Mouse (Mus musculus): ENCODE measurements around the gene Snx29.

Gene Snx29

GRCm38 (mm10) chr16:11646745-11647289 is 324.1 kb downstream of the Snx29 start:
- no peak for DNase-seq

GRCm38 (mm10) chr16:11648169-11648688 is 325.5 kb downstream of the Snx29 start:
- DNase-seq: no peak

GRCm38 (mm10) chr16:11652686-11653366 is 330.1 kb downstream of the Snx29 start:
- DNase-seq: no peak

DNA sequence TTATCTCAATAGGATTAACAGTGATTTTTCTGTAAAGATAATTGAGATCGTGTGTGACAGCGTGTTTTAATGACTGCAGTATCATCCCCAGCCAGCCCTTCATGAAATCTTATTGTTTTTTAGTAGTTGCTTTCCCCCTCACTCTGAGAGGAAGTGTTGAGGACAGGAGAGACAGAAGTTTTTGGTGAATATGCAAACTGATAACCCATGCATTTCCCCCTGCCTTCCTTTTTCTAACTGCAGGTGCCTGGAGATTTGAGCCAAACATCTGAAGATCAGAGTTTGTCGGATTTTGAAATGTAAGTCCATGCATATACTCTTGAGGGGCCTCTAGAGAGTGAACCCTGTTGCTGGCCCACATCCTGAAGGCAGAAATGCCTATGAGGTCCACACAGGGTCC is 333.2 kb downstream of the Snx29 start:
- DNase-seq: no peak

DNA sequence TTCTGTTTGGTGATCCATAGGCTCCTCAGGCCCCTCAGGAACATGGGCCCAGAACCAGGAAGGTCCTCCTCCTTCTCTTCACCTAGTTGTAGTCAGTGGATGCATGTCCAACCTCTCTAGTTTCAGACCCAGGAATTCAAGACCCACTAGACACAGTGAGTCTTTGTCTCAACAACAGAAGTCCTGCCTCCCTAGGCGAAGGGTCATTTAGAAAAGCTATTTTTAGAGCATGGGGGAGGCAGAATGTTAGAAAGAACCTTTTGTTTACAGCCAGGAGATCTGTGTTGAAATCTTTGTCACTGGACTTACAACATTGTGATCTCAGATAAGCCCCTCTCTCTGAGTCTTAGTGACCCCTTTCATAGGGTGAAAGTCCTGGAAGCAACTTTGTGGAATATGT is 334.4 kb downstream of the Snx29 start:
- DNase-seq: no peak

DNA sequence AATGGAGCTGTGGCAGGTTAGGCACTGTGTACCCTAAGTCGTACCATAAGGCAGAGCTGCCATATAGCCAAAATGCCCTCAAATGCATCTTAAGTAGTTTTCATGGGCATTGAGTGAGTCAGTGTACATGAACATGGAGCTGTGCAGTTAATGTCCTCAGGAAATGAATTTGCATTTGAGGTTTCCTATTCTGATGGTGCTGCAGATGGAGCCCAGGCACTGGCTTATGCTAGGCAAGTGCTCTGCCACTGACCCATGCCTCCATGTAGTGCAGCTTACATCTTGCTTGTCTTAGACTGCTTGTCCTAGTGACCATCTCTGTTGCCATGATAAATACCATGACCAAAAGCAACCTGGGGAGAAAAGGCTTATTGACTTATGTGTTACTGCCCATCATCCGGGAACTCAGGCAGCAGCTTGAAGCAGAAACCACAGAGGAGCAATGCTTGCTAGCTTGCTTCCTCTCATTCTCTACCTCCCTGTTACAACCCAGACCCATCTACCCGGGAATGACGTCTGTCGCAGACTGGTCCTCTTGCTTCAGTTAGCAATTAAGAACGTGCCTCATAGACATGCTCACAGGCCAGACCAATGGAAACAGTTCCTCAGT is 336.5 kb downstream of the Snx29 start:
- DNase-seq: no peak

DNA sequence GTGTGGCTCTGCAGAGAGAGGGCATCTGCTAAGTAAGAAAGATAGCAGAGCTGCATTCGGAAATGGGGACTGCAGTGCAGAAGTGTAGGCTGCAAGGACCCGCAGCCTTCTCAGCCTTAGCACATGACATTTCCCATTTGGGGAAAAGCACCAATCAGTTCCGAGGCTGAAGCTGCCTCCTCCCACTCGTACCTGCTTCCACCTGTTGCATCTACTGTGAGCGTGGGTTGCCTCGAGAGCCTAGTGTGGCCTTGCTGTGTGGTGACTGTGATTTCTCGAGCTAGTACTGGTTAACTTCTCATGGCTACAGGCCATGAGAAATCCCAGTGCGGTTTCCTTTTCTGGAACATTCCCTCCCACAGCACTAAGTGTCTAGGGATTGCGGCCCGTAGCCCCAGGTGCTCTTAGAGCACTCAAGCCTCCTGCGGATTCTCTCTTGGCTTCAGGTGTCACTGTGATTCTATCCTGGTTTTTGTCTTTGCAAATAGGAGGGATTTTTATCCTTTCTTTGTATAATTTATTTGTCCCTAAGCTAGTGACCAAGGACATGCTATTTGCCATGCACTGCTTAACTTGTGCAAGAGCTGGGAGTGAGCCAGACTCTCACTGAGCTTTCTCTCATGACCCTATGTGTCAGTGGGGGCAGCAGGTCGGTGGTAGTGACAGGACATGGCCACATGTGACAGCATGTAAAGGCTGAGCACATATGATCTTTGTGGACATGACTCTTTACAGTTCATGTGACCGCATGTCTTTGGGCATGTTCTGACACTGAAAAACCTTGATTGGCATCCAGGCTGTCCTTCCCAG is 342.4 kb downstream of the Snx29 start:
- DNase-seq: peak; percentile 36

DNA sequence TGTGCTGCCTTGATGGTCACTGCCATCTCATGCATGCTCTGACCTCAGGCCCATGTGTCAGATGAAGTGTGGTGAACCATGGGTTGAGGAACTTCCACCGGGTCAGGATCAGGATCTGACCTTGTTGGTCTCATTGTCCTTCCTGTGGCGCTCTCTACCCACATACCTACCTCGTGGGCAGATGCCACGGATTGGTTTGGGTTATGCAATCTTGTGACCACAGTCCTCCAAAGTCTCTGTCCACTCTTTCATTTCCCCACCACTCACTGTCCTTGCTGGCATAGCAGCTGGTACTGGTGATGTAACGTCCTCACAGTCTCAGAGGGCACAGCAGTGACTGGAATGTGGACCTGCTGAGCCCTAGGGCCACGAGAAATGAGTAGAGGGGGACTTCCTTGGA is 343.2 kb downstream of the Snx29 start:
- no peak for DNase-seq

DNA sequence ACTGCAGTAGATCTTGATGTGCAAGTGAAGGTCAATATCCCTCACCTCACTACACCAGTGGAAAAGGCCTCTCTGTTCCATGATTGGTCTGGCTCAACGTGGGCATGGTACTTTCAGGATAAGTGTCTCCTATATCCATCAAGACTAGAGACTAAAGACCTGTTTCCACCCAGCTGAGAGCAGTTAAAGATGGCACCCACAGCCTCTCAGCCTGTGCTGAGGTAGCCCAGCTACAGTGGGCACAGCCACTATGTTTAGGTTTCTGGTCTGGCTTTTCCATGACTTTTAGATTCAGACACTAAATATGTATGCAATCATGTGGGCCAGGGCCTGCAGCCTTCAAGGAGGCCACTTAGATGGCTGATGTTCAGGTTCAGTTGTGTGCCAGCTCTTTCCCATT is 345.7 kb downstream of the Snx29 start:
- DNase-seq: no peak

- DNase-seq: no peak
Measured at GRCm38 (mm10) chr16:11668878-11669277, 346.2 kb downstream of the Snx29 start.

- no peak for DNase-seq
Measured at GRCm38 (mm10) chr16:11670251-11670970, 347.7 kb downstream of the Snx29 start.

DNA sequence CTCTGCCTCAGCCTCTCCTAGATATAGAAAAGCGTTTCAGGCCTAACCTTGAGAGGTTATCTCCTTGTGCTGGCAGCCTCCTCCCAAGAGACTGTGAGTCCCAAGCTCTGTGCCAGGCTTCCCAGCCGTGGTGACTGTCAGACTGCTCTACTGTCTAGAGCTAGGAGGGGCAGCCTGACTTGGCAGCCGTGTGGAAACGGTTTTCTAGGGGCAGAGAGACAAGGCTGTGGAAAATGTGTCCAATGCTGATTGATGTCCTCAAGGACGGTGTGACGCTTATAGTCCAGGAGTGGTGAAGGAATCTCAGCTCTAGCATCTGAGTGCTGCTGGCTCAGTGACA is 348.2 kb downstream of the Snx29 start:
- DNase-seq: peak; percentile 22

GRCm38 (mm10) chr16:11676006-11676405 is 353.3 kb downstream of the Snx29 start:
- no peak for DNase-seq

DNA sequence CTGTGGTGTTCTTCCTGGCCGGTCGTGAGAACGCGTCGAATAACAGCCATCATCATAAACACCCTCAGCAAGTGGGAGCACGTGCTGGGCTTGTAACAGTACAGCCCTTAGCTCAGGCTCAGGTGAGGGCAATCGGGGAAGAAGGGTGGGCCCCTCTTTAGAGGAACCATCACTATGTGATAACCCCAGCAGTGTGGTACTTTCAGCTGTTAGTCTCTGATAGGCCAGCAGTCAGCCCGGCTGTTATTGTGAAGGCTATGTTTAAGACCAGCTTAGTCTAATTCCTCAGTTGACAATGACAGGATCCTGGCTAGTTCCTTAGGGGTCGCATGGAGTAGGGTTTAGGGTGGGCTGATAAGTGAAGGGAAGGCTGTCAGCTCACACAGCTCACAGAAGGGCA is 362.6 kb downstream of the Snx29 start:
- DNase-seq: no peak

DNA sequence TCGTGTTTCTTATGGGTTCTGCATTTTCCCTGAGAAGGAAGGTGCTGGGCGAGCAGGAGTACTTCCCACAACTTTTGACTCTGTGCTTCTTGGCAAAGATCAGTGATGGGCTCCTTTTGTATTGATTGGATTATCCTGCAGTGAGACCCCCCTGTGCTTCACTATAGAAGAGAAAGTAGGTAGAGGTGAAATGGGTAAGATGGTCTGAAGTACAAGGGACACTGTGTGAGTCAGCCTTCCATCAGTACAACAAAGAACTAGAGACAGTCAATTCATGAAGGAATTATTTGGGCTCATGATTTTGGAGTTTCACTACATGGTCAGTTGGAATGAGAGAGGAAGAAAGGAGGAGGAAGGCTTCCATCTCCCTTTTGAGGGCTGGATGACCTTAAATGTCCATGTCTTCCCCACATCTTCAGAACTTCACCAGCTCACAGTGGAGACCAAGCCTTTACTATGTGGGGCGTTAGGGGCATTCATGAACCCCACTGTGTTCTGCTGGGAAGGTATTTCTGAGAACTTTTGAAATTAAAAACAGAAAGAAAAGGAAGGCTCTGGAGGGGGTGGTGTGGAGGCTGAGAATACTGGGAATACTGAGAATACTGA is 363.1 kb downstream of the Snx29 start:
- DNase-seq: no peak

DNA sequence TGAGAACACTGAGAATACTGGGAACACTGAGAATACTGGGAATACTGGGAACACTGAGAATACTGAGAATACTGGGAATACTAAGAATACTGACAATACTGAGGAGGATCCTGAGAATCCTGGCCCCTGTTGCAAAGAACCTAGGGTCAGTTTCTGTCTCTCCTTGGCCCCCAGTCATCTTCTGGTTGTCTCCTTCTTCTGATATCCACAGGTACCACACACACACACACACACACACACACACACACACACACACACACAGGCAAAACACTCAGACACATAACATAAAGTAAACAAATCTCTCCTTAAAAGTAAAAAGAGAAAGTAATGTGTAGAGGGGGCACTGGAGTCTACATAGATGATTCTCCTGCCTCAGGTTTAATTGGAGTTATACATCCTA is 365.1 kb downstream of the Snx29 start:
- no peak for DNase-seq

DNA sequence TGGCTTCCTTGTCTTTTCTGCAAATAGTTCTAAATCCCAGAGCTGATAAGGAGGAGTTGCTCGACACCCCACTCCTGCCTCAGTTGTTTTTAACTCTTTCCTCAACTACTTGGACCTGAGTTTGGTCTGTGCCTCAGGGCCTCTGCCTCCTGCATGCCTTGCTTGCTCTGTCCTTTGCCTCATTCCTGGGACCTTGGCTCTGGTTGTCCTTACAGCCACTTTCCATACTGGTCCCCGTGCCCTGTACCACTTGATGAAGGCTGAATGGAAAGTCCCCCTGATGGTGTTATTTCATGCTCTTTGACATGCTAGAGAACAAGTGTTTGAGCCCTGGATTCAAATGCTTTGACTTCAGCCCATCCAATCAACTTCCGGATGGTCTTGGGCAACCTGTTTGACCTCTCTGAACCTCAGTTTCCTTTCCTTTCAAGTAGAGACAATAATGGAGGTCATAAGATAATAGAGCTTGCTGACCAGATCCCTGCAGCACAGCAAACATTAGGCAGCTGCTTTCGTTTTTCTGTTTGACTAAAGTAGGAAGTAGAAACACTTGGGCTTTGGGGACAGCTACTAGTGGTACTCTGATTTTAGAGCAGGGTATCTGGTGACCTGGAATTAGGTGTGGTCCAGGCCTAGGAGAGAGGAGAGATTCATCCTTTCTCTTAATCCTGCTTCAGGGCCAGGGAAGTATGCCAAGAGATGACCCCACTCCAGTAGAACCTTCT is 365.7 kb downstream of the Snx29 start:
- no peak for DNase-seq

- DNase-seq: no peak
Measured at GRCm38 (mm10) chr16:11690097-11690496, 367.4 kb downstream of the Snx29 start.

DNA sequence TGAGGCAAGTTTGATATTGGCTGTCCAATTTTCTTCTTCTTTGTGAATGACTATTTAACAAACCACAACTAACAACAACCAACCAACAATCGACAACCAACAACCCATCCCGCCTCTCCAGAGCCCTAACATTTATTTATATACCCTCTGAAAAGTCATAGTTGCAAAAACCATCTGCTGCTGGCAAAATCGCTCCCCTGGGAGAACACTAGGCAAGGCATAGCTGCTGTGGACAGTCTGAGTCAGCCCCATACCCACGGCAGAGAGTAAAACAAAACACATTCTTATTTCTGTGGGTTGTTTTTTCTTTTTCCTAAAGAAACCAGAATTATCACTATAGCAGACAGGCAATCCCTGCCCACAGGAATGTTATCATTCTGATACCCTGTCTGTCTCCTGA is 368.0 kb downstream of the Snx29 start:
- DNase-seq: peak; percentile 38

DNA sequence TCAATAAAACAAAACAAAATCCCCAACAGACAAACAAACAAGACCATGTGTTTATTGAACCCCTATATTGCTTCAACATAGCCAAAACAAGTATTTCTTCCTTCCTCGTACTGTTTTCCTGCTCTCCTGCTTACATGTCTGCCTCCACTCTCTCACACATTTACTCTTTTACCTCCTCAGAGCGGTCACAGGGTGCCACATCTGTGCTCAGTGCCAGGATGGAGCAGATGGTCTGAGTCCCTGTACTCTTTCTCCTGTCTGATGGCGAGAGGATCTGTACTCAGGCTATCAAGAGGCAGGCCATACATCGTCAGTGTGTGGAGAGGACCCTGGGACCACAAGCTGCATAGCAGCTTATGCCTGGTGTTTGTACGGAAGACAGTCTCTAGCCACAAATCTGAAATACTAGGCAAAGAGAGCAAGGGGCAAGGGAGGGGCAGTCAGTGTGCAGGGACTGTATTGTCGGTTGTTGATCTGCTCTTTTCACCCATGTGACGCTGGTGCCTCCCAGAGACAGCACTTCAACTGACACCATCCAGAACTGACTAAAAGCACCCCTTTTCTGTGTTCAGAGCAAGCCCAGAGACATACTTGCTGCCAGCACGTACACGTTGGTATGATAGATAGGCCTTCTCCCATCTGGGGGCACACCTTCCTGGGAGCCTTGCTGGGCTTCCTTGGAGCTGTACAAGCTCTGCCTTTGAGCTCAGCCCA is 368.9 kb downstream of the Snx29 start:
- DNase-seq: no peak

- DNase-seq: no peak
Measured at GRCm38 (mm10) chr16:11692744-11693143, 370.0 kb downstream of the Snx29 start.

Measured in right cerebral cortex, postnatal 25 days (tissue).